Mouse (Mus musculus) megakaryocyte, embryonic 14.5 days (primary cell): ENCODE data around the gene S1pr5. TPM values are rescaled to one million over a fixed set of nuclear protein-coding genes. Genes with fewer than 3 reads are reported as not detected.
A peak's percentile ranks its signal among the peaks of the same experiment; 100 is the strongest.
"Not testable (repeated sequence)": the region's sequence is repeated elsewhere in the genome, so short reads cannot be mapped to it uniquely, and the experiment has no call there.

ENCODE experiments used
- H3K27me3 ChIP-seq: replicated peaks from 2 replicates; pipeline ENCODE3; 2012; ENCODE audit warnings: inconsistent platforms
- H3K36me3 ChIP-seq: replicated peaks from 2 replicates; pipeline ENCODE3; 2012; ENCODE audit warnings: low read length, inconsistent platforms, mixed read lengths
- H3K4me1 ChIP-seq: 2 replicates; pipeline ENCODE4 v1.6.1; 2012; ENCODE audit warnings: inconsistent platforms
- H3K4me3 ChIP-seq: replicated peaks from 2 replicates; pipeline ENCODE3; 2012; ENCODE audit warnings: moderate library complexity, mild to moderate bottlenecking, inconsistent platforms
- H3K9me3 ChIP-seq: 2 replicates; pipeline ENCODE4 v1.6.1; 2012; ENCODE audit warnings: inconsistent platforms
- FLI1 ChIP-seq: IDR thresholded peaks from 2 replicates; pipeline ENCODE4 v1.6.1; 2012; ENCODE audit warnings: low read length, inconsistent platforms, mixed read lengths
- GATA1 ChIP-seq: IDR thresholded peaks from 3 replicates; pipeline ENCODE4 v1.6.1; 2012; ENCODE audit warnings: mixed read lengths, low read length, inconsistent platforms, borderline replicate concordance
- polyA plus RNA-seq: library from polyadenylated mRNA; stranded (reverse); fragments of >175 nt; gene quantifications from 2 replicates; pipeline ENCODE4 v1.2.3, GENCODE M21; 2012; ENCODE audit warnings: low replicate concordance; ENCODE audit not compliant: insufficient read depth

Gene S1pr5
- polyA plus RNA-seq, 1 experiment = not detected

DNA sequence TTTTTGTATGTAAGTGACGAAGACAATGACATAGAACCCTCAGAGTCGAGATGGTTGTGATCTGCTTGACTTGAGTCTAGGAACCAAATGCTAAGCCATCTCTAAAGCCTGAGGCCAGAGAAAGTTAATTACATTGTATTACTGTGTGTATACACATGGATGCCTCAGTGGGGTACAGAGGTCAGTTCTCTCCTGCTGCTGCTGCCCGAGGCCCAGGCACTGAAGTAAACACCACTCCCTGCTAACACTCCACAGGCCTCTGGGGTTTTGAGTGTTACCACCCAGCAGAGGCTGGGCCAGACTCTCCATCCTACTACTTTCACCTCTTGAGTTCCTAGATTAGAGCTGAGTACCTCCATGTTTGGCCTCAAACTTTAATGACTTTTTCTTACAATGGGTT is 35.8 kb upstream of the S1pr5 start:
- Histone ChIP-seq H3K36me3 (peaks cover 78% of the 10 kb centered on the region), H3K4me3 (no peak overlapping the region), H3K9me3 (no peaks in the 10 kb centered on the region), H3K27me3 (no peaks in the 10 kb centered on the region), H3K4me1 (peaks cover 66% of the 10 kb centered on the region)
- no peak for TF ChIP-seq GATA1
- no peak for TF ChIP-seq FLI1

- Histone ChIP-seq H3K27me3 (no peaks in the 10 kb centered on the region), H3K4me3 (no peak overlapping the region), H3K9me3 (no peaks in the 10 kb centered on the region), H3K36me3 (peaks cover 78% of the 10 kb centered on the region), H3K4me1 (peaks cover 66% of the 10 kb centered on the region)
- no peak for TF ChIP-seq GATA1
- TF ChIP-seq FLI1 = no peak
Observed at GRCm38 (mm10) chr9:21283591-21283990, 35.3 kb upstream of the S1pr5 start.

DNA sequence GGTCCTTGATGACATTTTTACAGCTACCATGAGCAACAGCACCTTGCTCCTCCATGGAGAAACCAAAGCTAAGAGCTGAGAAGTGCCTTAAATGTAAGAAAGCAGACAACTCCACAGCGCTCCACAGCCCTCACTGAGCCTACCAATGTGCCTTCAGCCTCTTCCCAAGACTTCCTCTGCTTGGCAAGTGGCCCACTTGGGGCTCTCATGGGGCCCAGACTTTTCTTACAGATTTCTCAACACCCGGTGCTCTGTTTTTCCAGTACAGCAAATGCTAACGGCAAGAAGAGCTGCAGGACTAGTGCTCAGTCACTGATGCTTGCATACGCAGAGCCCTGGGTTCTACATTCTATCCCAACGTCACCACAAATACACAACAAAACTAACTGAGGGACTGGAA is 29.5 kb upstream of the S1pr5 start:
- H3K27me3 ChIP-seq = no peaks in the 10 kb centered on the region
- H3K36me3 ChIP-seq = peaks cover 97% of the 10 kb centered on the region
- no peaks in the 10 kb centered on the region for H3K9me3 ChIP-seq
- no peak for TF ChIP-seq FLI1
- TF ChIP-seq GATA1 = no peak
- peaks cover 77% of the 10 kb centered on the region for H3K4me1 ChIP-seq
- no peak overlapping the region for H3K4me3 ChIP-seq

- no peak for TF ChIP-seq GATA1
- no peak for TF ChIP-seq FLI1
- no peaks in the 10 kb centered on the region for H3K9me3 ChIP-seq
- H3K4me1 ChIP-seq = peaks cover 88% of the 10 kb centered on the region
- H3K27me3 ChIP-seq = no peaks in the 10 kb centered on the region
- peaks cover 98% of the 10 kb centered on the region for H3K36me3 ChIP-seq
- peak overlapping the region; percentile 54 for H3K4me3 ChIP-seq
Observed at GRCm38 (mm10) chr9:21276307-21276706, 28.1 kb upstream of the S1pr5 start.

DNA sequence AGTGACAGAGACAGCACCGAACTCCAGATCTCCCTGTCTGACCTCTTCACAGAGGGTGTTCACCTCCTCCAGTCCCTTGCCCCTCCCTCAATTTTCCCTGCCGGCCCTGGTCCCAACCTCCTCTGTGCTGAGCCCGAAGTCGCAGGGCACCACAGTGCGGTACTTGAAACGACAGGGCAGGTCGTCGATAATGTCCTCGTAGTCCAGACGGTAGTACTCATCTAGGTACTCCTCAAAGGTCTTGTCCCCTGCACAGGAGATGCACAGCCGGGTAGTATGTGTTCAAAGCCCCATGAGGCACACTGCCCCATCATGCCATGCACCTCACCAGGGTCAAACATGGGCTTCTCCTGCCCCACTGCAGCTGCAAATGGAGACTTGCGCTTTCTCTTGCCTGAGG is 27.5 kb upstream of the S1pr5 start:
- TF ChIP-seq FLI1 (no peak), GATA1 (no peak)
- H3K4me3 ChIP-seq = peak overlapping the region; percentile 51

GRCm38 (mm10) chr9:21275013-21275710 is 26.9 kb upstream of the S1pr5 start:
- Histone ChIP-seq H3K36me3 (peaks cover 100% of the 10 kb centered on the region), H3K4me3 (peak overlapping the region; percentile 59), H3K27me3 (no peaks in the 10 kb centered on the region), H3K4me1 (peaks cover 96% of the 10 kb centered on the region), H3K9me3 (no peaks in the 10 kb centered on the region)
- TF ChIP-seq GATA1 (no peak), FLI1 (no peak)

More for the DNA sequence above, 27.5 kb upstream of the S1pr5 start:
- H3K4me1 ChIP-seq = peaks cover 94% of the 10 kb centered on the region
- H3K9me3 ChIP-seq = no peaks in the 10 kb centered on the region
- H3K36me3 ChIP-seq = peaks cover 98% of the 10 kb centered on the region
- H3K27me3 ChIP-seq = no peaks in the 10 kb centered on the region

GRCm38 (mm10) chr9:21274336-21274735 is 26.1 kb upstream of the S1pr5 start:
- TF ChIP-seq GATA1 (no peak), FLI1 (no peak)
- peaks cover 93% of the 10 kb centered on the region for H3K4me1 ChIP-seq
- no peaks in the 10 kb centered on the region for H3K9me3 ChIP-seq
- H3K36me3 ChIP-seq = peaks cover 98% of the 10 kb centered on the region
- peak overlapping the region; percentile 64 for H3K4me3 ChIP-seq
- no peaks in the 10 kb centered on the region for H3K27me3 ChIP-seq

GRCm38 (mm10) chr9:21273520-21274228 is 25.4 kb upstream of the S1pr5 start:
- H3K9me3 ChIP-seq = no peaks in the 10 kb centered on the region
- TF ChIP-seq FLI1 = no peak
- no peak for TF ChIP-seq GATA1
- H3K4me1 ChIP-seq = peaks cover 91% of the 10 kb centered on the region
- peaks cover 98% of the 10 kb centered on the region for H3K36me3 ChIP-seq
- H3K4me3 ChIP-seq = peak overlapping the region; percentile 15
- no peaks in the 10 kb centered on the region for H3K27me3 ChIP-seq

GRCm38 (mm10) chr9:21273094-21273493 is 24.9 kb upstream of the S1pr5 start:
- H3K9me3 ChIP-seq = no peaks in the 10 kb centered on the region
- H3K4me3 ChIP-seq = no peak overlapping the region
- no peaks in the 10 kb centered on the region for H3K27me3 ChIP-seq
- peaks cover 99% of the 10 kb centered on the region for H3K36me3 ChIP-seq
- no peak for TF ChIP-seq GATA1
- TF ChIP-seq FLI1 = no peak
- peaks cover 92% of the 10 kb centered on the region for H3K4me1 ChIP-seq

- Histone ChIP-seq H3K9me3 (no peaks in the 10 kb centered on the region), H3K36me3 (peaks cover 98% of the 10 kb centered on the region), H3K4me1 (peaks cover 90% of the 10 kb centered on the region), H3K27me3 (no peaks in the 10 kb centered on the region), H3K4me3 (no peak overlapping the region)
- TF ChIP-seq FLI1 = no peak
- no peak for TF ChIP-seq GATA1
Observed at GRCm38 (mm10) chr9:21272391-21272790, 24.1 kb upstream of the S1pr5 start.

DNA sequence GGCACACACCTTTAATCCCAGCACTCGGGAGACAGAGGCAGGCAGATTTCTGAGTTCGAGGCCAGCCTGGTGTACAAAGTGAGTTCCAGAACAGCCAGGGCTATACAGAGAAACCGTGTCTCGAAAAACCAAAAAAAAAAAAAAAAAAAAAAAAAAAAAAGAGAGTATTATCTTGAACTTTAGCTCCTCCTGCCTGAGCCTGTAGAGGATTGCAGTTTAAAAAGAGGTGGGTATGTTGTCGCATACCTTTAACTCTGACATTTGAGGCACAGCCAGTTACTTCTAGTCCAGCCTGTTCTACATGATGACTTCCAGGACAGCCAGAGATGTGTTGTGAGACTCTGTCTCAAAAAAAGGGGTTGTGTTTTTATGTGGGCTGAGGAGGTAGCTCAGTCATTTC is 21.3 kb upstream of the S1pr5 start:
- Histone ChIP-seq H3K4me1 (peaks cover 85% of the 10 kb centered on the region), H3K36me3 (peaks cover 81% of the 10 kb centered on the region)
- not testable (repeated sequence) for H3K9me3 ChIP-seq, H3K27me3 ChIP-seq, H3K4me3 ChIP-seq
